Mouse (Mus musculus): ENCODE results near the gene Trpm4. TPM values are rescaled to one million over a fixed set of nuclear protein-coding genes. Genes with fewer than 3 reads are reported as not detected.
"Not testable (repeated sequence)": the region's sequence is repeated elsewhere in the genome, so short reads cannot be mapped to it uniquely, and the experiment has no call there.

Trpm4 gene
- polyA plus RNA-seq, 1 experiment from 2014 or later: 10.5 TPM

- not testable (repeated sequence) for H3K4me1 ChIP-seq (replicated peaks); H3K9me3 ChIP-seq; DNase-seq (ENCODE audit: low spot score); H3K36me3 ChIP-seq; H3K4me3 ChIP-seq; H3K27me3 ChIP-seq (ENCODE audit: insufficient read depth, poor library complexity, severe bottlenecking); H3K27ac ChIP-seq
- 87% methylated on average over 7 of the region's 7 CpGs for WGBS
Measured at GRCm38 (mm10) chr7:45255822-45256221, 77.8 kb downstream of the Trpm4 start.

GRCm38 (mm10) chr7:45253806-45254205, 79.8 kb downstream of the Trpm4 start:
- Histone ChIP-seq H3K27me3 (ENCODE audit: insufficient read depth, poor library complexity, severe bottlenecking) (peaks cover 6% of the 10 kb centered on the region; the same call in 1 of the 2 replicates), H3K36me3 (no peaks in the 10 kb centered on the region), H3K4me3 (no peak overlapping the region), H3K27ac (no peak overlapping the region), H3K9me3 (no peaks in the 10 kb centered on the region), H3K4me1 (replicated peaks) (peaks cover 2% of the 10 kb centered on the region; the same call in 1 of the 2 replicates)
- WGBS: 90% methylated on average over 8 of the region's 8 CpGs
- DNase-seq (ENCODE audit: low spot score): no peak

Other genes starting within 250 kb of the Trpm4 start
- 127 and 135 TPM in 2 replicates for gene Rcn3, start 241.6 kb downstream of the Trpm4 start, polyA plus RNA-seq (2016; fragmentation: Nextera tagmentation; extraction: Ambion mirVana)
- 9.9 and 13.1 TPM in 2 replicates for gene Fcgrt, start 229.9 kb downstream of the Trpm4 start, polyA plus RNA-seq (2016; fragmentation: Nextera tagmentation; extraction: Ambion mirVana)
- gene Rps11, start 209.3 kb downstream of the Trpm4 start, polyA plus RNA-seq (2016; fragmentation: Nextera tagmentation; extraction: Ambion mirVana): 1,526 and 1,700 TPM in 2 replicates
- 1,174 and 1,234 TPM in 2 replicates for gene Rpl13a, start 205.0 kb downstream of the Trpm4 start, polyA plus RNA-seq (2016; fragmentation: Nextera tagmentation; extraction: Ambion mirVana)
- gene Gm45713, start 197.5 kb downstream of the Trpm4 start, polyA plus RNA-seq (2016; fragmentation: Nextera tagmentation; extraction: Ambion mirVana): 0.13 and 0.15 TPM in 2 replicates
- gene Flt3l, start 197.3 kb downstream of the Trpm4 start, polyA plus RNA-seq (2016; fragmentation: Nextera tagmentation; extraction: Ambion mirVana): 0.85 and 2.0 TPM in 2 replicates
- 101 and 116 TPM in 2 replicates for gene Pih1d1, start 179.5 kb downstream of the Trpm4 start, polyA plus RNA-seq (2016; fragmentation: Nextera tagmentation; extraction: Ambion mirVana)
- 54.5 and 55.3 TPM in 2 replicates for gene Aldh16a1, start 179.2 kb downstream of the Trpm4 start, polyA plus RNA-seq (2016; fragmentation: Nextera tagmentation; extraction: Ambion mirVana)
- gene Slc17a7, start 169.8 kb downstream of the Trpm4 start, polyA plus RNA-seq (2016; fragmentation: Nextera tagmentation; extraction: Ambion mirVana): 0.71 and 1.2 TPM in 2 replicates
- gene Gfy, start 154.2 kb downstream of the Trpm4 start, polyA plus RNA-seq (2016; fragmentation: Nextera tagmentation; extraction: Ambion mirVana): not detected in 2 replicates
- gene Pth2, start 152.8 kb downstream of the Trpm4 start, polyA plus RNA-seq (2016; fragmentation: Nextera tagmentation; extraction: Ambion mirVana): not detected in 2 replicates
- gene Ccdc155, start 128.9 kb downstream of the Trpm4 start, polyA plus RNA-seq (2016; fragmentation: Nextera tagmentation; extraction: Ambion mirVana): 0.64 and 0.80 TPM in 2 replicates
- 1.8 and 2.1 TPM in 2 replicates for gene Dkkl1, start 121.6 kb downstream of the Trpm4 start, polyA plus RNA-seq (2016; fragmentation: Nextera tagmentation; extraction: Ambion mirVana)
- gene Tead2, start 118.0 kb downstream of the Trpm4 start, polyA plus RNA-seq (2016; fragmentation: Nextera tagmentation; extraction: Ambion mirVana): 324 and 370 TPM in 2 replicates
- gene Cd37, start 94.7 kb downstream of the Trpm4 start, polyA plus RNA-seq (2016; fragmentation: Nextera tagmentation; extraction: Ambion mirVana): 1.0 and 1.1 TPM in 2 replicates
- 0.26 TPM in 1 of 2 replicates, not detected in the other for gene Slc6a16, start 92.7 kb downstream of the Trpm4 start, polyA plus RNA-seq (2016; fragmentation: Nextera tagmentation; extraction: Ambion mirVana)
- not detected in 2 replicates for gene Slc6a21, start 56.3 kb downstream of the Trpm4 start, polyA plus RNA-seq (2016; fragmentation: Nextera tagmentation; extraction: Ambion mirVana)
- gene Hrc, start 1.5 kb upstream of the Trpm4 start, polyA plus RNA-seq (2016; fragmentation: Nextera tagmentation; extraction: Ambion mirVana): 0.36 and 0.42 TPM in 2 replicates
- 8.4 and 12.9 TPM in 2 replicates for gene Ppfia3, start 33.2 kb upstream of the Trpm4 start, polyA plus RNA-seq (2016; fragmentation: Nextera tagmentation; extraction: Ambion mirVana)
- 0.89 and 1.5 TPM in 2 replicates for gene Lin7b, start 36.8 kb upstream of the Trpm4 start, polyA plus RNA-seq (2016; fragmentation: Nextera tagmentation; extraction: Ambion mirVana)
- gene Snrnp70, start 62.0 kb upstream of the Trpm4 start, polyA plus RNA-seq (2016; fragmentation: Nextera tagmentation; extraction: Ambion mirVana): 223 and 271 TPM in 2 replicates
- gene Kcna7, start 71.9 kb upstream of the Trpm4 start, polyA plus RNA-seq (2016; fragmentation: Nextera tagmentation; extraction: Ambion mirVana): 0.07 TPM in 1 of 2 replicates, not detected in the other
- 1.0 and 1.1 TPM in 2 replicates for gene Ntf5, start 79.9 kb upstream of the Trpm4 start, polyA plus RNA-seq (2016; fragmentation: Nextera tagmentation; extraction: Ambion mirVana)
- gene Lhb, start 87.0 kb upstream of the Trpm4 start, polyA plus RNA-seq (2016; fragmentation: Nextera tagmentation; extraction: Ambion mirVana): 0.60 and 1.5 TPM in 2 replicates
- 43.2 and 45.7 TPM in 2 replicates for gene Gys1, start 101.1 kb upstream of the Trpm4 start, polyA plus RNA-seq (2016; fragmentation: Nextera tagmentation; extraction: Ambion mirVana)
- gene Ruvbl2, start 104.3 kb upstream of the Trpm4 start, polyA plus RNA-seq (2016; fragmentation: Nextera tagmentation; extraction: Ambion mirVana): 192 and 212 TPM in 2 replicates
- 5,819 and 7,209 TPM in 2 replicates for gene Ftl1, start 126.1 kb upstream of the Trpm4 start, polyA plus RNA-seq (2016; fragmentation: Nextera tagmentation; extraction: Ambion mirVana)
- 264 and 295 TPM in 2 replicates for gene Bax, start 133.1 kb upstream of the Trpm4 start, polyA plus RNA-seq (2016; fragmentation: Nextera tagmentation; extraction: Ambion mirVana)
- gene Tulp2, start 148.1 kb upstream of the Trpm4 start, polyA plus RNA-seq (2016; fragmentation: Nextera tagmentation; extraction: Ambion mirVana): 0.47 and 1.2 TPM in 2 replicates
- not detected in 2 replicates for gene Gm45808, start 153.0 kb upstream of the Trpm4 start, polyA plus RNA-seq (2016; fragmentation: Nextera tagmentation; extraction: Ambion mirVana)
- 4.8 and 6.7 TPM in 2 replicates for gene Dhdh, start 155.0 kb upstream of the Trpm4 start, polyA plus RNA-seq (2016; fragmentation: Nextera tagmentation; extraction: Ambion mirVana)
- gene Nucb1, start 176.6 kb upstream of the Trpm4 start, polyA plus RNA-seq (2016; fragmentation: Nextera tagmentation; extraction: Ambion mirVana): 110 and 115 TPM in 2 replicates
- gene Ppp1r15a, start 192.5 kb upstream of the Trpm4 start, polyA plus RNA-seq (2016; fragmentation: Nextera tagmentation; extraction: Ambion mirVana): 18.6 and 20.2 TPM in 2 replicates
- 4.1 and 4.5 TPM in 2 replicates for gene Plekha4, start 192.6 kb upstream of the Trpm4 start, polyA plus RNA-seq (2016; fragmentation: Nextera tagmentation; extraction: Ambion mirVana)
- gene Hsd17b14, start 221.1 kb upstream of the Trpm4 start, polyA plus RNA-seq (2016; fragmentation: Nextera tagmentation; extraction: Ambion mirVana): 1.1 and 1.5 TPM in 2 replicates
- gene Bcat2, start 236.4 kb upstream of the Trpm4 start, polyA plus RNA-seq (2016; fragmentation: Nextera tagmentation; extraction: Ambion mirVana): 37.1 and 46.2 TPM in 2 replicates

All from hindbrain, embryonic 10.5 days (tissue).